Mouse (Mus musculus) G1E (cell line): ENCODE measurements around the gene Raver2.

Experiments used
- CTCF ChIP-seq: IDR thresholded peaks from 2 replicates; pipeline ENCODE4 v1.5.1; 2012; ENCODE audit warnings: low read depth, low read length, inconsistent platforms, mixed read lengths
- GATA1 ChIP-seq: IDR thresholded peaks from 2 replicates; pipeline ENCODE4 v1.6.1; 2012; ENCODE audit warnings: borderline replicate concordance, low read length, inconsistent platforms, mixed read lengths
- GATA2 ChIP-seq: IDR thresholded peaks from 2 replicates; pipeline ENCODE4 v1.6.1; 2012; ENCODE audit warnings: low read depth, low read length, inconsistent platforms, borderline replicate concordance
- TAL1 ChIP-seq: conservative IDR thresholded peaks from 2 replicates; pipeline ENCODE4 v1.6.1; 2012; ENCODE audit warnings: low read depth, low read length, inconsistent platforms, mixed read lengths

DNA sequence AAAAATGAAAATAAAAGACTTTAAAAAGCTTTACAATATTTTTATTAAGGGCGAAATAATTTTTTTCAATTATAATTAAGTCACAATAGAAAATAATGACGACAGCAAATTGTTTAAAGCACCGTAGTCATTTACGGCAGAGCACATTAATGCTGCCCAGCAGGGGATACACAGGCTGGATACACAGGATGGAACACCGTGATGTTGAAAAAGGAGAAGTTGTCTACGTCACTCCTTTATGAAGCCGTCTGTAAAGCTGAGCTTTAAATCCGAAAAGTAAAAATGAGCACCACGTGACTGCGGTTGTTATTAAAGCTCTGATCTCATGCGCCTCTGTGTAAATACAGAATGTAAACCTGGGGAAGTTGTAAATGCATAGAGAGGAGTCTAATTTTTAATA, 69.2 kb downstream of the Raver2 start:
- TF ChIP-seq CTCF (no peak), GATA2 (no peak), GATA1 (no peak), TAL1 (no peak)
